Mouse (Mus musculus) neural tube, embryonic 11.5 days (tissue): ENCODE measurements around the gene Ajuba. TPM values are rescaled to one million over a fixed set of nuclear protein-coding genes. Genes with fewer than 3 reads are reported as not detected.
A peak's percentile ranks its signal among the peaks of the same experiment; 100 is the strongest.

Experiments
- ATAC-seq: fragments of 200-750 bp; cut with Nextera tagmentation; 2 replicates; pipeline ENCODE4 v1.8.0; 2017; ENCODE audit warnings: moderate number of reproducible peaks, mild to moderate bottlenecking, moderate TSS enrichment, moderate library complexity; ENCODE audit not compliant: insufficient read depth, low FRiP score, low TSS enrichment
- DNase-seq: peaks from one replicate; pipeline ENCODE4 v3.0.0-alpha.2; 2015; ENCODE audit warnings: low spot score
- H3K27ac ChIP-seq: fragments of 300-500 bp; sonication (generic); 2 replicates; pipeline ENCODE4 v1.5.1; 2014; ENCODE audit warnings: low read depth, mild to moderate bottlenecking, low read length
- H3K27me3 ChIP-seq: fragments of 300-500 bp; sonication (generic); 2 replicates; pipeline ENCODE4 v1.6.1; 2014; ENCODE audit warnings: mild to moderate bottlenecking, low read length, mixed read lengths; ENCODE audit not compliant: control insufficient read depth, insufficient read depth
- H3K36me3 ChIP-seq: fragments of 300-500 bp; sonication (generic); 2 replicates; pipeline ENCODE4 v1.6.1; 2014; ENCODE audit warnings: mild to moderate bottlenecking, low read length, moderate library complexity, mixed read lengths; ENCODE audit not compliant: control insufficient read depth, insufficient read depth
- H3K4me1 ChIP-seq: fragments of 300-500 bp; sonication (generic); 2 replicates; pipeline ENCODE4 v1.6.1; 2014; ENCODE audit warnings: low read length, mixed read lengths; ENCODE audit not compliant: control insufficient read depth, insufficient read depth
- H3K4me2 ChIP-seq: fragments of 300-500 bp; sonication (generic); 2 replicates; pipeline ENCODE4 v1.6.1; 2014; ENCODE audit warnings: low read depth, mild to moderate bottlenecking, moderate library complexity
- H3K4me3 ChIP-seq: fragments of 300-500 bp; sonication (generic); 2 replicates; pipeline ENCODE4 v1.5.1; 2014; ENCODE audit warnings: low read depth, low read length
- H3K9ac ChIP-seq: fragments of 300-500 bp; sonication (generic); 2 replicates; pipeline ENCODE4 v1.6.1; 2014; ENCODE audit warnings: mild to moderate bottlenecking, low read length
- H3K9me3 ChIP-seq: fragments of 300-500 bp; sonication (generic); 2 replicates; pipeline ENCODE4 v1.6.1; 2016; ENCODE audit warnings: low read length; ENCODE audit not compliant: control insufficient read depth
- WGBS: fragments of 180-500 bp; shearing (Covaris S2); extraction: QIAGEN DNeasy Blood & Tissue Kit; methylation state at CpG from one replicate; pipeline ENCODE4 v1.1.7; 2014; 5-methylcytosine and 5-hydroxymethylcytosine counted together
- polyA plus RNA-seq: library from polyadenylated mRNA; unstranded; fragments of >200 nt; fragmentation: Nextera tagmentation; extraction: Ambion mirVana; gene quantifications from 2 replicates; pipeline ENCODE4 v1.2.1, GENCODE M21; 2014

Gene Ajuba
- polyA plus RNA-seq, 1 experiment from 2014 or later = 27.9 TPM

- H3K9ac ChIP-seq = peak overlapping the region; percentile 89
These were observed 705 bp upstream of the Ajuba start for GRCm38 (mm10) chr14:54578063-54578462.

DNA sequence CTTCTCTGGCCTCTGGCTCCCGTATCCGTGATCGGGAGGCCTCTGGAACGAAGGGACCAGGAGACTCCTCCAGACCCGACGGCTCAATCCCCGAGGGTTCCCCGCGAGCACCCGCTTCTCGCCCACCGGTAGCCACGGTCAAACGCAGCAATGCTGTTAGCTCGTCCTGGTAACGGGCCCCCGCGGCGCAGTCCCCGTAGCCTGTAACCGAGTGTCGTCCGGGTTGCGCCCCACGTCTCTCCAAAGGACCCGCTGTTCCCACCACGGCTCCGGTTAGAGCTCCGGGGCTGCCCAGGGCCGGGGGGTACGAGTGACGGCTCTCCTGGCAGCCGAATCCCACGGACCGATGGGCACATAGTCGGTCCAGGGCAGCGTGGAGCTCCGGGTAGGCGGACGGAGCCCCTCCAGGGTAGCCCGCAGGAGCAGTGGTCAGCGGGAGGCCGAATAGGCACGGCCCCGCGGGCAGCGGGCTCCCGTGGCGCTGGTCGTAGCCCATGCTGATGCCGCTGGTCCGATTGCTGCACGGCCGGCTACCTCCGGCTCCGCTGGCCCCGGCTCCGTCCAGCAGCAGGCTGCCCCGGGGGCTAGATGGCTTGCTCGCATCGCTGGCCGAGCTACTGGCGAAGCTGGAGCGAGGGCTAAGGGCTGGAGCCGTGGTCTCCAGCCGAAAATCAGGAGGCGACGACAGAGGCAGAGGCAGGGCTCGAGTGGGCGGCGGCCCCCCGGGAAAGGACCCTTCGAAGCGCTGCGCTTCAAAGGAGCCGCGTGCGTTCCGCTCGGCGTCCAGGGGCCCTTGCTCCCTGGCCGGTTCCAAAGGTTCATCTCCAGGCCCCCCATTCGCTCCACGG lies 893 bp downstream of the Ajuba start:
- peak overlapping the region; percentile 66 for H3K4me2 ChIP-seq
- WGBS = under 1% methylated on average over 75 of the region's 84 CpGs
- H3K9ac ChIP-seq = peak overlapping the region; percentile 89
- H3K27ac ChIP-seq = peak overlapping the region; percentile 67
- H3K27me3 ChIP-seq = no peaks in the 10 kb centered on the region
- H3K4me1 ChIP-seq = peaks cover 25% of the 10 kb centered on the region
- peaks cover 2% of the 10 kb centered on the region; the same call in 1 of the 2 replicates for H3K36me3 ChIP-seq
- no peak for ATAC-seq
- peak; percentile 56 for DNase-seq
- peak overlapping the region; percentile 79 for H3K4me3 ChIP-seq
- H3K9me3 ChIP-seq = no peaks in the 10 kb centered on the region

More at GRCm38 (mm10) chr14:54578063-54578462, 705 bp upstream of the Ajuba start:
- Histone ChIP-seq H3K27ac (peak overlapping the region; percentile 67), H3K4me1 (peaks cover 17% of the 10 kb centered on the region), H3K36me3 (no peaks in the 10 kb centered on the region), H3K9me3 (no peaks in the 10 kb centered on the region), H3K4me3 (peak overlapping the region; percentile 79), H3K27me3 (no peaks in the 10 kb centered on the region), H3K4me2 (peak overlapping the region; percentile 66)
- ATAC-seq = no peak
- no peak for DNase-seq
- under 1% methylated on average over 10 of the region's 10 CpGs for WGBS

- Histone ChIP-seq H3K27me3 (no peaks in the 10 kb centered on the region), H3K4me2 (peak overlapping the region; percentile 66), H3K36me3 (peaks cover 8% of the 10 kb centered on the region), H3K9ac (peak overlapping the region; percentile 89), H3K27ac (no peak overlapping the region), H3K9me3 (no peaks in the 10 kb centered on the region), H3K4me1 (peaks cover 25% of the 10 kb centered on the region), H3K4me3 (peak overlapping the region; percentile 79)
- peak; percentile 84 for DNase-seq
- 0% methylated on average over 38 of the region's 39 CpGs for WGBS
- no peak for ATAC-seq
These were observed 1.7 kb downstream of the Ajuba start for GRCm38 (mm10) chr14:54575631-54576030.

DNA sequence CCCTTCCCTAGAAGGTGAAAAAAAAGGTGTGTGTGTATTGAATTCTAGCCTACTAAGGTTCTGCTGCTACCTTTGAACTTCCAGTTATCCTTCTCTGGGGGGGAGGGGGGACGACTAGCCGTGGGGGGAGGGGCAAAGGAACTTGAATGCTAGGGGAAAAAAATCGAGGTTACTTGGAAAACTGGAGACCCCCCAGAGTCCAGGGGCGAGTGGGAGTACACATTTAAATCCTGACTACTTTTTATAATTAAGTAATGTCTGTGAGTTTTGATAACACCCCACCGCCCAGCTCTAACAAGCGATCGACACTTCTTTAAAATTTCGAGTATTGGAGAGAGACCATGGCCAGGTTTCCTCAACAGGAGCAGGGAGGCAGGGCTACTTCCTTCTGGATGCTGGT lies 2.3 kb downstream of the Ajuba start:
- Histone ChIP-seq H3K27me3 (no peaks in the 10 kb centered on the region), H3K4me1 (peaks cover 25% of the 10 kb centered on the region), H3K36me3 (peaks cover 8% of the 10 kb centered on the region), H3K9ac (peak overlapping the region; percentile 89), H3K27ac (no peak overlapping the region), H3K4me3 (peak overlapping the region; percentile 79), H3K9me3 (no peaks in the 10 kb centered on the region), H3K4me2 (peak overlapping the region; percentile 66)
- WGBS = under 1% methylated on average over 8 of the region's 8 CpGs
- no peak for ATAC-seq
- DNase-seq = no peak

DNA sequence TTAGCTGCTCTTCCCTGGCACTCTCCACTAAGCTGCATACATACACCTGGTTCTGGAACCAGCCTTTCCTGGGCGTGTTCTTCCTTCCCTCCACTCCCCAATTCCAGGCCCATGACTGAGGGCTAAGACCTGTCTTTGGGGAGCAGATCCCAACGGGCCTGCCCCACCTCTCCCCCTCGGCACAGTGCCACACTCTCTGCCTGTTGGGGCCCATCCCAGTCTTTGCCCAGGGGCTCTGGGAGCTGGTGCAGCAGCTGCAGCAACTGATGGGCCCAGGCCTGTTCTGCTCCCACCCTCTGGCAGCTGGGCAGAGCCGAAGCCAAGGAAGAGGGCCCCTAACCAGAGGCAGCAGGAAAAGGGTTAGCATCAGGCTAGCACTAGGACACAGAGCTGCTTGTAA lies 3.1 kb downstream of the Ajuba start:
- Histone ChIP-seq H3K4me2 (peak overlapping the region; percentile 66), H3K27ac (no peak overlapping the region), H3K36me3 (peaks cover 10% of the 10 kb centered on the region), H3K4me1 (peaks cover 27% of the 10 kb centered on the region), H3K9ac (peak overlapping the region; percentile 35), H3K27me3 (no peaks in the 10 kb centered on the region), H3K9me3 (no peaks in the 10 kb centered on the region), H3K4me3 (peak overlapping the region; percentile 79)
- 19% methylated on average over 4 of the region's 4 CpGs for WGBS
- no peak for DNase-seq
- ATAC-seq = no peak

DNA sequence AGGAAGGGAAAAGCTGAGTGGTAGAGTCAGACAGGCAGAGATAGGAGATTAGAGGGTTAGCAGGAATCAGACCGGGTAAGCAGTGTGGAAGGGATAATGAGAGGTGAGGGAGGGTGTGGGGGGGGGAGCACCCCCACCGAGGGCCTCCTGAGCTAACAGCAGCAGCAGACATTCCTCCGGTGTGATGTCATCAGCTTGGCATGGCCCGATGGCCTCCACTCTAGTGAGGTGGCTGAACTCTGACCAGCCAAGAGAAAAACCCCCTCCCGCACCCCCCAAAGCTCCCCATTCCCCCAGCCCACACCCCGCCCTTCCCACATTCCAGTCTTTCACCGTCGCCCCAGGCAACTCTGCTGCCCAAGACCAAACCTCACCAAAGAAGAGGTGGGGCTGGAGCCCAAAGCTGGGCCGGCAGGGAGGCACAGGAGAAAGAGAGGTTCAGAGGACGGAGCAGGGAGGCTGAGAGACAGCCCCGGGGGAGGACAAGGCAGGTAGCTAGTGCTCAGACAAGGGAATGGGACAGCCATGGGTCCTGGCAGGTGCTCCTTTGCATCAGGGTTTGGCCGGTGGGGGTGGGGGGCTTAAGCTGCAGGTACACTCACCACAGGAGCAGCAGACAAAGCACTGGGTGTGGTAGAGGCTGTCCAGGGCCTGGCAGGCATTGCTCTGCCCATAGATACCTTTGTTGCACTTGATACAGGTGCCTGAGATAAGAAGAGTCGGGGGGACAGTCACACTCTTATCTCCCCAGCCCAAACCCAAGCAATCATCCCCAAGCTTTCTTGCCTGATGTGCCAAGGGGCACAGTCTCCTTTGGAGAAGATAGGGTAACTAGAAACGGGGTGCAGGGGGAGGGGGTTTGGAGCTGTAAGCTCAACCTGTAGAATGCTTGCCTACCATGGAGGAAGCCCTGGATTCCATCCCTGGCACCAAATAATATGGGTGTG lies 4.3 kb downstream of the Ajuba start:
- ATAC-seq (peak; percentile 35; the same call in 1 of the 2 replicates), DNase-seq (peak; percentile 73)
- WGBS = 9% methylated on average over 14 of the region's 14 CpGs
- peaks cover 14% of the 10 kb centered on the region for H3K36me3 ChIP-seq
- H3K4me3 ChIP-seq = peak overlapping the region; percentile 79
- no peak overlapping the region; the same call in 1 of the 2 replicates for H3K27ac ChIP-seq
- H3K9me3 ChIP-seq = no peaks in the 10 kb centered on the region
- H3K9ac ChIP-seq = peak overlapping the region; percentile 26; the same call in 1 of the 2 replicates
- H3K4me1 ChIP-seq = peaks cover 27% of the 10 kb centered on the region
- no peaks in the 10 kb centered on the region for H3K27me3 ChIP-seq
- H3K4me2 ChIP-seq = peak overlapping the region; percentile 66

DNA sequence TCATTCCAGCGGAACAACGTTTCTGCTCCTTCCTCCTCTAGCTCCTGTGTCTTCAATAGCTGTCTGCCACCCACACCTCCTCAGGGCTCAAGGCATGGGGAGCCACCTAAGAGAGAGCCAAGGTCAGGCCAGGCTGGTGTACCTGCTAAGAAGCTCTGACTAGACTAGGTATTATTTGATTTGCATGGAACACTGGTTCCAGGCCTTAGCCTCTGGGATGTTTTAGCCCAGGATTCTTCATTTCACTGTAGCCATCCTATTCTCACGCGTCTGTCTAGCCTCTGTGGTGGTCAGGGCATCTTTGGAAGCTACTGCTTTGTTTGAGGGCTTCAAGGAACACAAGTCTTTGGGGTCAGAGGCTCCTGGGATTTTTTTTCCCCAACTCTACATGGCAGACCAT lies 5.2 kb downstream of the Ajuba start:
- H3K9me3 ChIP-seq = no peaks in the 10 kb centered on the region
- H3K27me3 ChIP-seq = no peaks in the 10 kb centered on the region
- peaks cover 14% of the 10 kb centered on the region for H3K36me3 ChIP-seq
- ATAC-seq (no peak), DNase-seq (no peak)
- 82% methylated on average over 4 of the region's 4 CpGs for WGBS
- no peak overlapping the region for H3K27ac ChIP-seq
- peak overlapping the region; percentile 66; the same call in 1 of the 2 replicates for H3K4me2 ChIP-seq
- no peak overlapping the region for H3K9ac ChIP-seq
- H3K4me1 ChIP-seq = peaks cover 27% of the 10 kb centered on the region
- no peak overlapping the region for H3K4me3 ChIP-seq

- no peak for ATAC-seq
- no peak overlapping the region for H3K9ac ChIP-seq
These were observed 7.6 kb downstream of the Ajuba start for GRCm38 (mm10) chr14:54569451-54570392.

More at GRCm38 (mm10) chr14:54569451-54570392, 7.6 kb downstream of the Ajuba start:
- DNase-seq = peak; percentile 38
- WGBS = 66% methylated on average over 17 of the region's 17 CpGs
- H3K27ac ChIP-seq = no peak overlapping the region
- H3K36me3 ChIP-seq = peaks cover 14% of the 10 kb centered on the region
- no peaks in the 10 kb centered on the region for H3K27me3 ChIP-seq
- no peaks in the 10 kb centered on the region for H3K9me3 ChIP-seq
- H3K4me3 ChIP-seq = no peak overlapping the region
- peaks cover 24% of the 10 kb centered on the region for H3K4me1 ChIP-seq
- H3K4me2 ChIP-seq = no peak overlapping the region
